Mouse (Mus musculus) c-Kit-positive CD71-positive TER-119-positive erythroid progenitor cells, embryonic 14.5 days (primary cell): ENCODE measurements around the gene Pm20d2.

Experiments
- DNase-seq: peaks from one replicate; pipeline ENCODE4 v3.0.0-alpha.2; 2013; ENCODE audit warnings: low spot score

Pm20d2 gene

GRCm38 (mm10) chr4:33189735-33190036, at the start of gene Pm20d2:
Gene Pm20d2 (minus strand): TSS chr4:33189737.
- no peak for DNase-seq

- DNase-seq = no peak
Observed at GRCm38 (mm10) chr4:33230881-33231280, 41.3 kb upstream of the Pm20d2 start.

- no peak for DNase-seq
Observed at GRCm38 (mm10) chr4:33229639-33230038, 40.1 kb upstream of the Pm20d2 start.

- DNase-seq = no peak
Observed at GRCm38 (mm10) chr4:33227164-33227563, 37.6 kb upstream of the Pm20d2 start.

- no peak for DNase-seq
Observed at GRCm38 (mm10) chr4:33224003-33224675, 34.6 kb upstream of the Pm20d2 start.

GRCm38 (mm10) chr4:33221847-33222246, 32.3 kb upstream of the Pm20d2 start:
- DNase-seq = no peak

- DNase-seq = no peak
Observed at GRCm38 (mm10) chr4:33208881-33209841, 19.6 kb upstream of the Pm20d2 start, which contains the start of gene Srsf12. Gene Srsf12 (plus strand): TSS chr4:33208991.

GRCm38 (mm10) chr4:33207551-33207950, 18.0 kb upstream of the Pm20d2 start:
- no peak for DNase-seq

- peak; percentile 42 for DNase-seq
Observed at GRCm38 (mm10) chr4:33204682-33205081, 15.1 kb upstream of the Pm20d2 start.

GRCm38 (mm10) chr4:33198117-33198516, 8.6 kb upstream of the Pm20d2 start:
- DNase-seq = no peak

- no peak for DNase-seq
Observed at GRCm38 (mm10) chr4:33188781-33189734, 479 bp downstream of the Pm20d2 start.

GRCm38 (mm10) chr4:33188164-33188563, 1.4 kb downstream of the Pm20d2 start:
- DNase-seq = no peak

- DNase-seq = no peak
Observed at GRCm38 (mm10) chr4:33183477-33183876, 6.1 kb downstream of the Pm20d2 start.

- DNase-seq = no peak
Observed at GRCm38 (mm10) chr4:33152087-33153038, 37.2 kb downstream of the Pm20d2 start.

- no peak for DNase-seq
Observed at GRCm38 (mm10) chr4:33149150-33149549, 40.4 kb downstream of the Pm20d2 start.

- DNase-seq = peak; percentile 37
Observed at GRCm38 (mm10) chr4:33147825-33148224, 41.7 kb downstream of the Pm20d2 start.

GRCm38 (mm10) chr4:33146679-33147291, 42.8 kb downstream of the Pm20d2 start:
- no peak for DNase-seq

- no peak for DNase-seq
Observed at GRCm38 (mm10) chr4:33132221-33132620, 57.3 kb downstream of the Pm20d2 start, which contains the start of gene Gabrr1. Gene Gabrr1 (plus strand): TSS chr4:33132521.

- no peak for DNase-seq
Observed at GRCm38 (mm10) chr4:33125409-33126084, 64.0 kb downstream of the Pm20d2 start.

GRCm38 (mm10) chr4:33124493-33124892, 65.0 kb downstream of the Pm20d2 start:
- DNase-seq = peak; percentile 14
